Mouse (Mus musculus): Measurements from ENCODE around the gene Gm20834. TPM values are rescaled to one million over a fixed set of nuclear protein-coding genes. Genes with fewer than 3 reads are reported as not detected.
"Not testable (repeated sequence)": the region's sequence is repeated elsewhere in the genome, so short reads cannot be mapped to it uniquely, and the experiment has no call there.

Gene Gm20834
- not detected for polyA plus RNA-seq (2012; fragmentation: generic; extraction: Trizol)

- not testable (repeated sequence) for H3K27me3 ChIP-seq (ENCODE audit: control insufficient read depth, insufficient read depth, insufficient read length); H3ac ChIP-seq (ENCODE audit: control insufficient read depth, insufficient read length); H3K4me2 ChIP-seq (ENCODE audit: low read depth); H3K36me3 ChIP-seq (ENCODE audit: control insufficient read depth, insufficient read depth); H3K4me3 ChIP-seq; H3K79me2 ChIP-seq (ENCODE audit: control insufficient read depth, insufficient read depth)
These were observed at the start of gene Gm20834 for GRCm38 (mm10) chrY:10324489-10324888. Gm20834 (minus strand) TSS chrY:10324589.

Other genes with a start within 250 kb of the Gm20834 start
- not detected for gene Gm21310, start 177.4 kb downstream of the Gm20834 start, polyA plus RNA-seq (2012; fragmentation: generic; extraction: Trizol)
- gene Gm28510, start 88.1 kb upstream of the Gm20834 start, polyA plus RNA-seq (2012; fragmentation: generic; extraction: Trizol) = not detected
- gene Gm20737, start 211.5 kb upstream of the Gm20834 start, polyA plus RNA-seq (2012; fragmentation: generic; extraction: Trizol) = not detected
- gene Gm21775, start 228.9 kb upstream of the Gm20834 start, polyA plus RNA-seq (2012; fragmentation: generic; extraction: Trizol) = not detected